Mouse (Mus musculus): ENCODE data around the gene Castor1.

Gene Castor1

DNA sequence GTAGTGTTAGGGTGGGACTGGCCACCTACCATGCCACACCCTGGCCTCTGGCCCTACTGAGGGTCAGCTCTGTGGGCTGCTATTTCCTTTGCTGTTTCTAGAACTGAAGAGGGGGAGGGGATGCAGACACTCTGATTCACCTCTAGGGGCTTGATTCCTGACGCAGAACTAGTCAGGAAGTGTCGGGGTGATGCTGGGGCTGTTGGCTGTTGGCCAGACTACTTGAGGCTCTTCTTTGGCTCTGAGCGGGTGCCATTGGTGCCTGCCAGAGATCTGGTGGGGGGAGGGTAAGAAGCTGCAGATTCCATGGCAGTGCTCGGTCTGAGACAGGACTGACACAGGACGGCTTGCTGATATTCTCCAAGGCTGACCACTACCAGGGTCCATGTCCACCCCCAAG lies 43.9 kb downstream of the Castor1 start:
- no peak for DNase-seq (ENCODE audit: low spot score in 2 of 2)

DNA sequence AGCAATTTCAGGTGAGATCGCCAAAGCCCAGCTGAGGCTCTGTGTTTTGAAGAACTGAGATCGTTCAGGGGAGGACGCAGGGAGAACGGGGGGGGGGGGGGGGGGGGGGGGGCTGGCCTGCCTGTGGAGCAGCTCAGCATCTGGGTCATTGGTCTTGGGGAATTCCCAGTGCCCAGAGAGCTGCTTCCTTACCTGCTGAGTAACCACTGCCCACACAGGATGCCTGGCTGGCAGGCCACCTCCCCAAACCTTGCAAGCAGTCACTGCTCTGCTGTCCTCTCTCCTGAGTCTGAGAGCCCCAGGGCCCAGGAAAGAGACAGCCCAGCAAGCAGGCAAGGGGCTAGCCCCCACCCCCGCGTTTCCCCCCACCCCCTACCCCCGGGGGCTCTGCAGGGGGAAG lies 44.8 kb downstream of the Castor1 start:
- no peak for DNase-seq (ENCODE audit: low spot score in 2 of 2)

DNA sequence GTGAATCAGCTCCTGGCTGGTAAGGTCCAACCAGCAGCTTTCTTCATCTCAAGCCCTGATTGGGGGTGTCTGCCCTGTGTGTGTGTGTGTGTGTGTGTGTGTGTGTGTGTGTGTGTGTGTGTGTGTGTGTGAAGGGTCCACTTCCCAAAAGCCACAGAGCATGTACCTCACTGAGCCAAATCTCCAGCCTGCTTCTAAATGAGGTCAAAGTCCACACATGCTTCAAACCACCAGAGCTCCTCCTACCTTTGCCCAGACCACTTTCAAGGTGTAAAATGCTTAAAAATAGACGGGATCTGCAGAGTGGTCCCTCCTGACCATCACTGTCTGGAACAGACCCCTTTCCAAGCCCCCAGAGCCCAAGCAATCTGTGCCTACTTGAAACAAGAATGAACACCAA lies 45.3 kb downstream of the Castor1 start:
- DNase-seq (ENCODE audit: low spot score in 2 of 2): no peak

DNA sequence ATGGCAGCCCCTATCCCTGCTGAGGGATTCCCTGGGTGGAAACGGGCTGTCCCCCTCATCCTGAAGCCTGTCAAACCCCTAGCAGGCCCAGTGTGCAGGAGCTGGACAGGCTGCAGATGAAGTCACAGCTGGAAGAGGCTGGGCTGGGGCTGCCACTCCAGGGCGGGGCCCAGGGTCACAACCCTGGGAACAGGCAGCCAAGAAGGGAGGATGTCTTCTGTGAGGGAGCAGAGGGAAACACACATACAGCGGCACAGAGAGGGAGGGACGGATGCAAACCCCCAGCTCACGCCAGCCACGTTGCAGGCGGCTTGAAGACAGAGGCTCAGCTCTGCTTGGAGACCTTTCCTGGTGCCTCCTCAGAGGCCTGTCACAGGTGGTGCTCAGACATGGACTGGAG lies 46.0 kb downstream of the Castor1 start:
- DNase-seq (ENCODE audit: low spot score in 2 of 2): no peak

DNA sequence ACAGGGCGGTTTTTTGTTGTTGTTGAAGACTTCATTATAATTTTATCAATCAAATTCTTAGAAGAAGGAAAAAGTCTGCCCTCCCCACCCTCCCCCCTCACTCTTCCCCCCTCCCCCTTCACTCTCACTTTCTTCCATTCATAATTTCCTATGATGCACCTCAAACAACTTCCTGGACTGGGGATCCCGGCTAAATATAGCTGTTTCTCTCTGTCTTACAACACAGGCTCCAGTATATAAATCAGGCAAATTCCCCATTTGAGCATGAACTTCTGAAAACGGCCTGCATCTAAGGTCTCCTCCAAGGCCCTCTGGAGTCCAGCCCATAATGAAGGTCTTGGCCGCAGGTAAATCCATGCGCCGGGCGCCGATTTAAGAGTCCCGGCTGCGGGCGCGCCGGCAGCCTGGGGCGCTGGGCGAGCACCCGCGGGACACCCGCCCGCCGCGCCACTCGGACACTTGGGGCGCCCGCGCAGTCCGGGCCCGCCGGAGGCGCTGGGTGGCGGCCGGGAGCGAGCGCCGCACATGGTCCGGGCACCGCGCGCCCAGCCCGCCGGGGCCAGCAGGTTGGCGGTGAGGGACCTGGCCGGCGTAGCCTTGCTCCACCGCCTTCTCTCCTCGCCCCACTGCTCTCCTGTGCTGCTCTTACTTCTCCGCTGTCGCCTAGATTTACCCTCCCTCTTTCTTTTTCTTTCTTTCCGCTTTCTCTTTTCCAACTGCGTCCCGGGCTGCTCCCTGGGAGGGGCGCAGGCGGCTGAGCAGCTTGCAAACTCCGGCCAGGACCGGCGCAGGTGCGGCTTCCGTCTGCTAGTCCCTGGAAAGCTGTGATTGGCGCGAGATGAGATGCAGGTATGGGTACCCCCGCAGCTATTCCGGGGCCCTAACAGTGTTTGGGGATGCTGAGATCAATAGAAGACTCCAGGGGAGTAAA lies 48.5 kb downstream of the Castor1 start:
- DNase-seq (ENCODE audit: low spot score in 2 of 2): no peak

DNA sequence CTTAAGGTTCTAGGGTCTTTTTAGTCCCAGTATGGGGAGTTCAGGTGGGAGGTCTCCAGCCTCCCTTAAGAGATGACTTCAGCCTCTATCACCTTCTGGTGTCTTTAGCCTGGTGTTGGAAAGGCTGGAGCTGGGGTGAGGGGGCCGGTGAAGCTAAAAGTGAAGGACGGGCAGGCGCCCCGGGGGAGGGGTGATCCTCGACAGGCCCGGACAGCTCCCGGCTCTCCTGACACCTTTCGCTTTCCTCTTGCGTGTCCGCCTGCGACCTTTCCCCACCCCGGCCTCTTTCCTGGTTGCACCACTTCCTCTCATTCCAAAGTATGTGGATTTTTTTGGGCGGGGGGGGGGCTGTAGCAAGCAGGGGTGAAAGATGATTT lies 49.2 kb downstream of the Castor1 start:
- DNase-seq (ENCODE audit: low spot score in 2 of 2): no peak

DNA sequence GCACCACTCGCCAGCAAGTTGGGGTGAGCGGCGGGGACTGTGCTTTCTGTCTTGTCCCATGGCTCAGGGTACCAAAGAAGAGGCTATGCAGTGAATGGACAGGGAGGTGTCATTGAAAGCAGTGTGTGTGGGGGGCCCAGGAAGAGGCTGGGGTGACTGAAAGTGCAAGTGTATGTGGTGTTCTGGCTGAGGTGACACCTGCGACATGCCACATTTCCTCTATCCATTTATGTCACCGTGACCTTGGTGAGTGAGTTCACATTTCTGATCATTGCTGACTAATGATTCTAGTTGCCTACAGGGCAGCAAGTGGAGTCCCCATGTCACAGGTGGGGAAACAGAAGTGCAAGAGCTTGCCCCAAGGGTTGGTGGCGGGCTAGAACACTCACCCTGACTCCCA lies 50.5 kb downstream of the Castor1 start:
- DNase-seq (ENCODE audit: low spot score in 2 of 2): no peak

DNA sequence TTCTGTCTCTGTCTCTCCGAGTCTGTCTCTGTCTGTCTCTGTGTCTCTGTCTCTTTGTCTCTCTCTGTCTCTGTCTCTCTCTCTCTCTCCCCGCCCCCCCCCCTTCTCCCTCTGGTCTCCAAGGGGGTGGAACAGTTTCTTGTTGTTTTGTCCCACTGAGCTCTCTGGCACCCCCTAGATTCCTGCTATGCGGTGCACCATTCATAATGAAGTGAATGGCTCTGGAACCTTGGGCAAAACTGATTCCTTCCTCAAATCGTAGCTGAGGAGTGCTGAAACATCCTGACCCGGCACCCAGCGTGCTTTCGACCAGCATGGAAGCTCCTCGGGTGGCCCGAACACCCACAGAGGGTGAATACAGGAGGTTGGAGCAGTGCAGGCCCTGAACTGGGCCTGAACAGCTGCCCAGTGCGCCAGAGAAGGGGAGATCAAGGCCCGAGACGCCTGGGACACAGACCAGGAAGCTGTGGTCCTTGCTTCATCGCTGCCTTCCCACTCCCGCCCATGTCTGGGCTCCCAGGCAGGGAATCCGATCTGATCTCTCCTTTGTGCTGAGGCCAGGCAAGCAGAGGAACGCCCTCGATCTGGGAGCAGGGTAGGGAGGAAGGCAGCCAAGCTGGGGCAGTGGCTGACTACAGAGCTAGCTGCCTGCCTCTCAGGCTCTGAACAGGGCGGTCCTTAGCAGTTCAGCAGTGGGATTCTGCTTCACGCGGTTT lies 52.9 kb downstream of the Castor1 start:
- no peak for DNase-seq (ENCODE audit: low spot score in 2 of 2)

DNA sequence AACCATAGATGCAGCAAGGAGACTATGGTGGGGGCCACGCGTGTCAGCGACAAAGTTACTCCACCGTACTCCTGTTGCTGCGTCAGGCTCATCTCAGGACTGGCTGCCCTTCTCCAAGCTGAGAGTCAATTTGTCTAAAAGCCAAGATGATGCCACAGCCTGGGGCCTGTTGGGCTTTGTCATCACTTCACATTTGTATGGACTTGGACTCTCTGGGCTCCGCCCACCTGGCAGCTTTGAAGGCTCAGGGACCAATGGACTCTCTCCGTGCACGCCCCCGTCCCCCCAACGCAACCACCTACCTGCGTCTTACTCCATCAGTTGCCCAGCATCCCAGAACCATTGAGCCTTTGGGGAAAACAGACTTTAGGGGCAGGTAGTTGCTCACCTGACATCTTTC lies 53.5 kb downstream of the Castor1 start:
- no peak for DNase-seq (ENCODE audit: low spot score in 2 of 2)
